Mouse (Mus musculus) gastrocnemius, postnatal 36 days (tissue): Measurements from ENCODE around the gene Mon2. TPM values are rescaled to one million over a fixed set of nuclear protein-coding genes. Genes with fewer than 3 reads are reported as not detected.

ENCODE experiments used
- DNase-seq, 2 experiments: peaks; one replicate each; pipeline ENCODE4 v3.0.0; 2022
- intact Hi-C: fragments of 180-260 bp; cut with DNase I; formaldehyde crosslinking; loops from one replicate; pipeline ENCODE4 v1.15.1; 2025
- total RNA-seq, 2 experiments: library from RNA; stranded (reverse); gene quantifications; 2 replicates each; pipeline ENCODE4 v1.2.3; 2021

Mon2 gene
- total RNA-seq, 2 experiments from 2014 or later, result 29.9 to 38.9 TPM

GRCm38 (mm10) chr10:123001363-123001762, 74.9 kb downstream of the Mon2 start:
- intact Hi-C loops, result loop anchor here (10.0 kb wide), 1 partner anchor 447 kb away; no protein-coding TSS in a partner anchor
- DNase-seq, result no peak

GRCm38 (mm10) chr10:122999356-122999755, 76.9 kb downstream of the Mon2 start:
- intact Hi-C loops, result no loop called here
- DNase-seq, result no peak

DNA sequence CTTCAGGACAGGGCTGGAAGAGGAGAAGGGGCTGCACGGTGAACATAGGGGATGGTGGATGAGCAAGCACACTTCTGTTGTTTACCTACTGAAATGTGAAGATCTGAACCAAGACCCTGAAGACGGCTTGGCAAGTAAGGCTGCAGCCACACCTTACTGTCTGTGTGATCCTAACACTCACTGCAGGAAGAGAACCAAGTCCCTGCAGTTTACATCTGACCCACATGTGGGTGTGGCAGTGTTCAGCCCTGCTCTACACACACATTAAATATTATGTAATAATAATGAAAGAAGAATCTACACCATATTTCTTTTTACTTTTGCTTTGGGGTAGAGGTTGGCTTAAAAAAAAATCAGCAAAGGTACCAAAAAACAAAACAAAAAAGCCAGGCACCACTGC, 78.5 kb downstream of the Mon2 start:
- DNase-seq, result no peak
- intact Hi-C loops, result no loop called here

GRCm38 (mm10) chr10:122994402-122995107, 81.8 kb downstream of the Mon2 start:
- no peak for DNase-seq
- intact Hi-C loops, result no loop called here

- intact Hi-C loops, result no loop called here
- DNase-seq, result no peak
These were observed 84.7 kb downstream of the Mon2 start for GRCm38 (mm10) chr10:122991648-122992047.

DNA sequence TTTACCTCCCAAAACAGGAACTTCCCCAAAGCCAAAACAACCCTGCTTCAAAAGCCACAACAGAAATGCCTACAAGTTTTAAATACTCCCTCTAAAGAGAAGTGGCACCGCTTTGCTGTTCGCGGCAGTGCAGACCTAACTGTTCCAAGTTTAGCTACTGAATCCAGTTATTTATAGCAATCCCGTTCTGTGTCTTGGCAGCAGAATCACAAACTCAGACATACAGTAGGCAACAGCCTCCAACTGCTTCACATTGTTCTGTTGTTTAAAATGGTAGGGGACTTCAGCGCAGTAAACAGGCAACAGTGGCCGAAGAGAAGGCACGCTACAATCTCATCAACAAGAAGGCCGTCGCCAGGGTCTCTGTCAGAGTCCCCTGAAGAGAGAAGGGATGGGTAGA, 85.3 kb downstream of the Mon2 start:
- intact Hi-C loops, result no loop called here
- no peak for DNase-seq

DNA sequence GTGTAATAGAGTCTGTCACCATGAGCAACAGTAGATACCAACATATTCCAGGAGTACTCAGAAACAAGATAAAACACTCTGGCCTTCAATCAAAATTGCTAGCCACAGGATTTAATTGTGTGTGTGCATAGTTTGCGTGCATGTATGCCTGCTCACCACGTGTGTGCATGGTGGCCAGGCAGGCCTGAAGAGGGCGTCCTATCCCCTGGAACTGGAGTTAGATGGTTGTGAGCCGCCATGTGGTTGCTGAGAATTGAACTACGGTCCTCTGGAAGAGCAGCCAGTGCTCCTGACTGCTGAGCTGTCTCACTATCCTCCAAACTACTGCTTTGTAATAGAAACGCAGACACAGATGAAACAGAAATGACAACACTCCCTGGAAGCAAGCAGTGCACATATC, 85.7 kb downstream of the Mon2 start:
- intact Hi-C loops, result no loop called here
- no peak for DNase-seq

- intact Hi-C loops, result no loop called here
These were observed 86.4 kb downstream of the Mon2 start for GRCm38 (mm10) chr10:122989916-122990315.

GRCm38 (mm10) chr10:122988372-122988771, 87.9 kb downstream of the Mon2 start:
- intact Hi-C loops, result loop anchor here (1.0 kb wide), 1 partner anchor 182 kb away; no protein-coding TSS in a partner anchor
- no peak for DNase-seq

More at GRCm38 (mm10) chr10:122989916-122990315, 86.4 kb downstream of the Mon2 start:
- DNase-seq, result no peak

DNA sequence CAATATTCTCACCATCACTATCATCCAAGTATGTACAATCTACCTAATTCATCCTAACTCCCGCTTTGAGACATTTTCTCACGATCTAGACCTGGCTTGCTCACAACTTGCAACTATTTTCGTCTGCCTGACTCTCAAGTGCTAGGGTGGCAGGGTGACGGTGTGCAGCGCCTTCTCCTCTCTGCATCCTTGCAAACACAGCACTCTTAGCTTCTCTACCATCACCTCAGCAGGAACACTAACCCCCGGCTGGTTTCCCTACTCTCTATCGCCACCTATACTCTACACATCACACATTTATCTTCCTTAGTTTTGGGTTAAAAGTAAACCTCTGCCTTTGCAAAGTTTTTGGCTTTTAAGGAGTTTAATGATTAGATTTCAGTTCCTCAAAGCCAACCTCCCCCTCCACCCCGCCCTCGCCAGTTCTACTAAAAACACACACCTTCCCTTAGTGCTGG, 88.6 kb downstream of the Mon2 start:
- DNase-seq, result no peak
- intact Hi-C loops, result loop anchor here (1.0 kb wide), 1 partner anchor 181 kb away; no protein-coding TSS in a partner anchor

GRCm38 (mm10) chr10:122986320-122987225, 89.7 kb downstream of the Mon2 start:
- DNase-seq, result peak; percentile 77 to 78
- intact Hi-C loops, result no loop called here

DNA sequence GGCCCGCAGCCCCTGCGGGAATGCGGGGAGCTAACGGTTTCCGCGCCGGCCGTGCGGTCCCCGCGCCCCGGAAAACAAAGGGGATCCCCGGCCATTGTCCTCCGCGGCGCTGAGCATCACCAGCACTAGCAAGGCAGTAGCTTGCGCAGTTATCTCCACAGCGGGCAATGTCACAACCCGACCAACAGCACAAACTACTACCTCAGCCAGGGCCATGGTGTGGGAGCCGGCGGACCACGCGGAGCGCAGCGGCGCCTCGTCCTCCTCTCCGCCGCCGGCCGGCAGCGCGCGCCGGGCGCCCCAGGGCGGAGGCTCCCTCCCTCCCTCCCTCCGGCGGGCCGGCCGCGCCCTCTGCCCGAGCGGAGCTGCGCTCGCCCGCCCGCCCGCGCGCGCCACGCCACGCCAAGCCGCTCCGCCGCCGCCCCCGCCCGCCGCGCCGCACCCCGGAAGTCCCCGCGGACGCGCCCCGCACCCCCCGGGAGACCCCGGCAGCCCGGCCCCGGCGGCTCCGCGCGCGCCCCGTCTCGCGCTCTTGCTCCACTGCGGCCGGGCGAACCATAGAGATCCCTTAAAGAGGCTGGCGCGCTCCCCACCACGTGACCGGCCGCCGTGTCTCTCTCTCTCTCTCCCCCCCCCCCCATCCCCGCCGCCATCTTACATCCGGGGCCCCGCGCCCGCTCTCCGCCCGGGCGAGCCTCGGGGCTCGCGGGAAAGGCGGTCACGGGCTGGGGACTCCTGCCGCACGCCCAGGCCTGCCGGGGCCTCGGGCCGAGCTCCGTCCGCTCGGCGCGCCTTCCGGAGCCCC, 90.6 kb downstream of the Mon2 start:
- intact Hi-C loops, result no loop called here
- peak; percentile 81 to 83 for DNase-seq

DNA sequence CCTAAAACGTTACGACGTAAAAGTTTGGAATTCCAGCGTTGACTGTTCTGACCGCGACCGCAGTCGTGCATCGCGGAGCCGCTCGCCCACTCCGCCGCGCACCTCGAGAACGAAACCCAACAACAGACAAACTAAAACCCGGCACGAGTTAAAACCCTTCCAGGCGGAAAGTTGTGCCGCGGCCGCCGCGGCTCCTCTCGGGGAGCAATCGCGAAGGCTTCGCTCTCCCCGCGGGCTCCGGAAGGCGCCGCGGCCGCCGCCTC, 91.1 kb downstream of the Mon2 start:
- DNase-seq, result peak in 1 of 2 experiments; percentile 24
- intact Hi-C loops, result no loop called here

GRCm38 (mm10) chr10:122984531-122985251, 91.6 kb downstream of the Mon2 start:
- no peak for DNase-seq
- intact Hi-C loops, result loop anchor here (5.0 kb wide), 1 partner anchor 87 kb away; no protein-coding TSS in a partner anchor

DNA sequence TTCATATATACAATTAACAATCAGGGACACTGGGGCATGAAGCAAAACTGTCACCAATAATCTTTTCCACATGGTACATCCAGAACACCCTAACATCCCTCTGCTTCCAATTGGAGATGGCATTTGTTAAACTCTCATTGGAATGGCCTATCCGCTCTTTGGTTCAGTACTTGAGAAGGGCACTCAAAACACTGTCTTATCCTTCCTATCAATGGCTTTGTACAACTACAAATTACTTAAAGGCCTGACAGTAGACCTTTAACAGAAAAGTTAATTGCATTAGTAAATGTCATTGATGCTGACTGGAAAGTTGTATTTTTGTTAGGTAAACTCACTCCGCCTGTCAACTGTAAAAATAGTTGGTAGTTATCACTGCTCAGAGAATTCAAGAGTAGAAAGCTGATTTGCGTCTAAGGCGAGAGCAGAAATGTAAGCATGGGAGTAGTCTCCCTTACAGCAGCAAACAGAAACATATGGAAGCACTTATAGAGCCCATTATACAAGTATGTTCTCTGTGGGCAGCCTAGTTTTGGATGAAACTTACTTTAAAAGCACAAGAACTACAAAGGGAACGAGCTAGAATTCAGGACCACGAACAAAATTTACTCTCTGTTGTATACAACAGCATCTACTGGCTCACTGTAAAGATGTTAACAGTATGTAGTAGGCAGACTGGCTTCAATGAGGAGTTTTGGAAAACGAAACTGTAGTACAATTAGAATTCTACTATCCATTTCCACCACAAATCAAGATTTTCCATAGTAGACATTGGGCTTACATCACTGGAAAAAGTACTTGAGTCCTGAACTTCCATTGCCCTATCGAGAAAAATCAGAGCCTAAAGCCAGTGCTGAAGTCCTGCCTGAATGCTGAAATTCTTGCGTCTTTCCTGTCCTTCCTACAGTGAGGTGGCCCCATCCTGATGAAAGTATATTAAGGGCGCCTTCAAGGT, 92.5 kb downstream of the Mon2 start:
- intact Hi-C loops, result loop anchor here (5.0 kb wide), 1 partner anchor 87 kb away; no protein-coding TSS in a partner anchor
- DNase-seq, result no peak

DNA sequence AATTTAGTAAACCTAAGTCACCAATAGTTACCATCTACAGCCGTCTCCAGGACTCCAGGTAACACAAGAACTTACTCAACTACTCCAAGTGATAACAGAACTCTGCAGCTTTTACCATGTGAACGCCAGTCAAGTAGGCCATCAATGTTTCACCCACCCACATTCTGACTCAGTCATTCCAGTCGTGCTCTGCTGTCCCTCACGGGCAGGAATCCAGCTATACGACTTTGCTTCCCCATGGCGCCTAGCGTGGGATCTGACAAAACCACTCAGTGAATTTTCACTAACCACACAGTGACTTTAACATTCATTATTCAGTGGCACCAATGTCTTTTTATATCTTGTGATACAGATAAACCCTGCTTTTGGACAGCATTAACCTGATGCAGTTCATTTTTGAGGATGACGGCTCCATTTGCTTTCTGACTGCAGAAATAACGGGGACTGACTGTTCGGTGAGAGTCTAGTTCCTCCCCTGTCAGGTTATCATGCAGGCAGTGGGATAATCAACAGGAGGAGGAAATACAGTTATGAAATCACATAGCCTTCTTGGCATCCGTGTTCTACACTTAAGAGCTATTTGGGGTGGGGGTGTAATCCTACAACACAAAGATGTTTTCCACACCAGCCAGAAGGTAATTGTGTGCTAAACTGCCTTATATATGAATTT, 93.3 kb downstream of the Mon2 start:
- no peak for DNase-seq
- intact Hi-C loops, result loop anchor here (5.0 kb wide), 1 partner anchor 86 kb away; no protein-coding TSS in a partner anchor

GRCm38 (mm10) chr10:122980123-122980522, 96.2 kb downstream of the Mon2 start:
- intact Hi-C loops, result loop anchor here (5.0 kb wide), 1 partner anchor 83 kb away; no protein-coding TSS in a partner anchor
- no peak for DNase-seq

- no peak for DNase-seq
These were observed 96.9 kb downstream of the Mon2 start for GRCm38 (mm10) chr10:122979356-122979755.

More at GRCm38 (mm10) chr10:122979356-122979755, 96.9 kb downstream of the Mon2 start:
- intact Hi-C loops, result loop anchor here (5.0 kb wide), 1 partner anchor 47 kb away; no protein-coding TSS in a partner anchor
